Mouse (Mus musculus): ENCODE results near the gene Ndufs1.

DNA sequence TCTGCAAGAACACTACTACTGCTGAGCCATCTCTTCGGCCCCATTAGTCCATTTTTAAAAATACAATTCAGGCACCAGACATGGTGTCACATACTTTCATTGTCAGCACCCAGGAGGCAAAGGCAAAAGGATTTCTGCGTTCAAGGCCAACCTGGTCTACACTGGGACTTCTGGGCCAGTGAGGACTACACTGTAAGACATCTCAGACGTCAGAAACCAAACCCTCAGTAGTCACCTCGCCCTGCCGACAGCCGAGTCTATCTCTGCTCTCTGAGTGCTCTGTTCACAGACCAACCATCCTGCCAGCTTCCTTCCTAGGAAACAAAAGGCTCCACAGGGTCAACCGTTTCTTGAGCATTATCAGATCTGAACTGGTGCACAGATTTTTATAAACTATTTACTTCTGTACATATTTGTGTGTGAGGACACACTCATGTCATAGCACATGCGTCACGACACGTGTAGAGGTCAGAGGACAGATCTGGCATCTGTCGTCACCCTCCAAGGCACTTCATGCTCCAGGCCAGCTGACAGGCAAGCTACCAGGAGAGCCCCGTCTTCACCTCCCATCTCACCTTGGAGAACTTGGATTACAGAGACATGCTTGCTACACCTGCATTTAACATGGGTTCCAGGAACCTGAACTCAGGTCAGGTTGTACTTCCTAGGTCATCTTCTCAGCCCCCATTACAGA lies 73.7 kb downstream of the Ndufs1 start:
- no peak for TF ChIP-seq POLR2A (IDR thresholded peaks at IDR 0.05; ENCODE audit: low read depth, low read length)
- no peak for TF ChIP-seq CTCF (conservative IDR thresholded peaks at IDR 0.05; ENCODE audit: insufficient read depth, insufficient read length, low read depth, low read length)

All from kidney, adult 2 months (tissue).